Mouse (Mus musculus) lung, postnatal 36 days (tissue): ENCODE results near the gene Slc26a5.

Experiments used
- DNase-seq: peaks from one replicate; pipeline ENCODE4 v3.0.0; 2022; ENCODE audit warnings: mixed read lengths

Slc26a5 gene

GRCm38 (mm10) chr5:21803691-21804188, 61.7 kb downstream of the Slc26a5 start:
- DNase-seq = no peak

- DNase-seq = no peak
Measured at GRCm38 (mm10) chr5:21802907-21803306, 62.5 kb downstream of the Slc26a5 start.

DNA sequence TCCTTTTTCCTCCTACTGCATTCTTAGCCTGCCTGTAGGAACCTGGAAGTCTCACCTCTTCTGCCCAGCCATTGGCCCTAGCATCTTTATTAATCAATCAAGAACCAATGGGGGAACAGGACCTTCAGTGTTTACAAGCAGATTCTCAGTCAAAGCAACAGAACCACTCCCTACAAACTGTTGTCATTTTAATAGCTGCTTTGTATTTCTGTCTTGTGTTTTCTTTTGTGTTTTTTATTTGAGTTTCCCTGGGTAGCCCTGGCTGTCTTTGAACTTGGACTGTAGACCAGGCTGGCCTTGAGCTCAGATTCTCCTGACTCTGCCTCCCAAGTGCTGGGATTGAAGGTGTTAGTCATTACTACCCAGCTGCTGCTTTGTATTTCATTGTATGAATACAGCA, 73.2 kb downstream of the Slc26a5 start:
- no peak for DNase-seq

DNA sequence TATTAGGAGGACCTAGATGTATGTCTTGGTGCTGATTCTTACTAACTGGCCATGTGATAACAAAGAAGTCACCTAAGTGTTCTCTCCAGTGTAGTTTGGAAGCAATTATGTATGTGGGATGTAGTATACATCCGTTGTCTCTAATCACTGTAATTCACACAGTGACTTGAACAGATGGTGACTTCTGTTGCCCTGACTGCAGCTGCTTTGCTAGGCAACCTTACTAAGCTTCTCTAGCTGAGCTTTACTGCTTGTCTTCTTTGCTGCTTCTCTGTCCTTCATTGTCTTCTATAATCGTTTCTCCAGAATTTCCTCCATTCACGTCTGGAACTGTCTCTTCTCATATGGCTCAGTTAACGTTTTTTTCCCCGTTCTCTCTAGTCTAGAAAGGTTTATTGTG, 76.3 kb downstream of the Slc26a5 start:
- no peak for DNase-seq

DNA sequence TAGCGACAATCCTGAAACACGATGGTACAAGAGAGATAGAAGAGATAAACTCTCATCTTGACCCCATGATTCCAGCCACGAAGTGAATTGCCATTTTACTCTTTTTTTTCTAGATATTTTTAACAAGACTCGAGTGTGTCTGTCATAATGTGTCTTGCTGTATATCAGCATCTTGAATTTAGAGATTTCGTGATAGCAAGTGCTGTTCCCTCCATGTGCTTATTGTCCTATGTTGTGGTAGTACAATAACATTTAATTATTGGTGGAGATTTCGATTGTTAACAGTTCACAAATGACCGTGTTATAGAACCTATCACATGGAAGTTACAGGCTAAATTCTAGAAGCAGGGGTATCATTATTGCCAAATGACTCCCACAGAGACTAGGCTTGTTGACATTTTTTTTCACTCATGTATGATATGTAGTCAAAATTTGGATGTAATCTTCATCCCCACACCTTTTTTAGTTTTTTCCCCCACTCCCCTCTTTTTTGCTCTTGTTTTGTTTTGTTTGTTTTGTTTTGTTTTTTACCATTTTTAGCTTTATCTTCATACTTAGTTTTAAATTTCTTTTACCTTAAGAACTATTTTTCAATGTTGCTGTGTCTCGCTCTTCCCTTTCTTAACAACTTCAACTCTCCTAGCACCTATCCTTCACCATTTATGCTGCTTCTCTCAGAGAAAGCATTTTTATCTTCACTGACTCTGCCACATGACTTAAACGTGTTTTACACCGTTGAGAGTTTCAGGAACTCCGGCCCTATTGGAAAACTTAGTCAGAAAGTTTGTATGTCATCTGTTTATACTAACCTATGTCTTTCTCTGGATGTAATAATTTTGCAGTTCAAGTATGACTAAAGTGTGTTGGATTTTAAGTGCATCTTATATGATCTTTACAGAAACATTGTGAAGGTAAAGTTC, 78.0 kb downstream of the Slc26a5 start:
- DNase-seq = no peak

DNA sequence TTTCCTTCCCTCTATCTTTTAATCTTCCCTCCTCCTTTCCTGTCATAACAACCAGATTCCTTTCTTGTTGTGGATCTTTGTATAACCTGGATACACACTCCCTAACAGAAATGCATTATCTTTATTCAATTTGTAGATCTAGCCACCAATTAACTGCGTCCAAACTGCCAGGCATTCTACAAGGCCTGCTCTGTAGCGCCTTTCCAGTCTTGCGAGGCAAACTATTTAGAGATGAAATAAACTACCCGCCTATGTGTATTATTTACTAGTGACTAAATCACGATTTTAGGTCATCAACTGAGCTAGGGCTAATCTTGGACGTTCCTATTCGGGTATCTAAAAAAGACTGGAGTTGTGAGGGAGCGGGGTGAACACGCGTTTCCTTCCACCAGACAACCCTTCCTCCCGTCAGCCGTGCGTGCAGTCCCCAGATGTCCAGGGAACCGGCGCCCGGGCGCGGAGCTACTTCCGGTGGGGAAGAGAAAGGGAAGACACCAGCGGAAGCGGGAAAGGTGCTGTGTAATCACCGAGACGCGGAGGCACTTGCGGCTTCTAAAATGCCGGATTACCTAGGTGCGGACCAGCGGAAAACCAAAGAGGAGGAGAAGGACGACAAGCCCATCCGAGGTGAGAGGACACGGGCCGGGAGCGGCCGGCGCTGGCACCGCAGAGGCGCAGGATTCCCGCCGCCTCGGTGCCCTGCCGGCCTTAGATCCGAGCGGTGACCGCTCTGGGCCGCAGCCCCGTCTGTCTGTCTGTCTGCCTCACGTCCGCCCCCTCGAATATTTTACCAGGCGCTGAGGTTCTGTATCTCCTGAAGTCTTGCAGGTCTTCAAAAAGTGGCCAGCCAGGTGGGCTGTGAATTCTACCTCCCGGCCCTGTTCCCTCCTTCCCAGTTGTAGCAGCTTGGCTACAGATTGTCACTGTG, 78.9 kb downstream of the Slc26a5 start:
- peak; percentile 93 for DNase-seq

DNA sequence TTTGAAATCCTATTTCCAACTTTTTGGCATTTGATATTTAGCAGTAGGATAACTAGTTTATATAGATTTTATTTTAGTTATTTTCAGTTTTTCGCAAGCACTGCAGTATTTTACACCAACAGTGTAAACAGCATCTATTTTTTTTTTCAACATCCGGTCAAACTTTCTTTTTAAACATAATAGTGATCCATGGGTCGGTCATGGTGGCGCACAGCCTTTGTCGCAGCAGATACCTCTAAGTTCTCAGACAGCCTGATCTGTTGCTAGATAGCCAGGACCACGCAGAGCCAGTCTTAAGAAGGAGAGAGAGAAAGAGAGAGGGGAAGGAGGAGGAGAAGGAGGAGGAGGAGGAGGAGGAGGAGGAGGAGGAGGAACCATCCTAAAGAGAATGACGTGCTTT, 79.6 kb downstream of the Slc26a5 start:
- no peak for DNase-seq

DNA sequence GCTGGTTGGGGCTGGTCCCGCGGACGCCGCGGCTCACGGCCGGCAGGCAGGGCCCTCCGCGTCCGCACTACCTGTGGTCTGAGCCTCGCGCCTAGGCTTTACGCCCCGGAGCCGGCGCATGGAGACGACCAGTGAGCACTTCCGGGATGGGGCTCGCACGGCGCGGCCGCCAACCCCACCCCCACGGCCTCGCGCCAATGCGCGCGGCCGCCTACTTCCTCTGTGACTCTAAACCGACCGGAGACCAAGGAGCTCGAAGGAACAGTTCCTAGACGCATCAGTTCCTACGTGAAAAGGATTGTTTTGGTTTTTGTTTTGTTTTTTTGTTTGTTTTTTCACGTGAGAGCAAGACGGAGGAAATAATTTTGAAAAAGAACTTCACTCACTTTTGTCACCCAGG, 80.4 kb downstream of the Slc26a5 start, which contains the start of the genes Dnajc2 and Psmc2:
TSS of gene Dnajc2 (minus strand) at position 199 of the 400 bp plus-strand sequence.
TSS of gene Psmc2 (plus strand) at position 231 of the 400 bp plus-strand sequence.
- peak; percentile 94 for DNase-seq

- peak; percentile 24 for DNase-seq
Measured at GRCm38 (mm10) chr5:21784161-21785052, 81.0 kb downstream of the Slc26a5 start.

DNA sequence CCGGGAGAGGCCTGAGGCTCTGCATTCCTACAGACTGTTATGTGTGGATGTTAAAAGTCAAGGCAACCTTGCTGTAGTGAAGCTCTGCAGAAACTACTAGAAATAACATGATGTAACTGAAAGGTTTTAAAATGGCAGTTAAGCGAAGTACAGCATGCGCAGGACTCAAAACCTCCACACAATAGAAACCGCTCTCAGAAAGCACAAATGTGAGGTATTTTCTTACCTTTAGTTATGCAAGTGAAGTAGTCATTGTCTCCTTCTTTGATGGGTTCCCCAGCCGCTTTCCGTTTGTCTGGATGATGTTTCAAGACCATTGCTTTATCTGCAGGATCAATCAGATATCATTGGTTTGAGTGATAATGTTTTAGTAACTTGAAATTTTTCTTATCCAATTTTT, 88.9 kb downstream of the Slc26a5 start:
- DNase-seq = no peak

DNA sequence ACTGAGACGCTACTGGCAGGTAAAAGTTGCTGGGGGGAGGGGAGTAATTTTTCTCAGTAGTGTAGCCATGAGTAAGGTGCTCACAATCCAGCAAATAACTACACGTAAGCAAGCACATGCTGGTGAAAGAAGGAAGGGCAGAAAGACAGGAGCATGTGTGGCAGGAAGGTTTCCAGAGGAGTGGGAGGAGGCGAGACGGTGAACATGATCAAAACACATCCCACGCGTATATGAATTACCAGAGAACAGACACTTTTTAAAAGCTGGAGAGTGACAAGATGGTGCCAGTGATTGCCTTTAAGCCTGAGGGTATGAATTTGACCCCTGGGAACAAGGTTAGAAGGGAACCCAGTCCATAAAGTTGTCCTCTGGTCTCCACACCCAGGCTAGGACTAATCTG, 95.6 kb downstream of the Slc26a5 start:
- DNase-seq = no peak

- peak; percentile 5 for DNase-seq
Measured at GRCm38 (mm10) chr5:21768506-21768905, 96.9 kb downstream of the Slc26a5 start.
